Mouse (Mus musculus): Measurements from ENCODE around the gene Abat.
"Not testable (repeated sequence)": the region's sequence is repeated elsewhere in the genome, so short reads cannot be mapped to it uniquely, and the experiment has no call there.

DNA sequence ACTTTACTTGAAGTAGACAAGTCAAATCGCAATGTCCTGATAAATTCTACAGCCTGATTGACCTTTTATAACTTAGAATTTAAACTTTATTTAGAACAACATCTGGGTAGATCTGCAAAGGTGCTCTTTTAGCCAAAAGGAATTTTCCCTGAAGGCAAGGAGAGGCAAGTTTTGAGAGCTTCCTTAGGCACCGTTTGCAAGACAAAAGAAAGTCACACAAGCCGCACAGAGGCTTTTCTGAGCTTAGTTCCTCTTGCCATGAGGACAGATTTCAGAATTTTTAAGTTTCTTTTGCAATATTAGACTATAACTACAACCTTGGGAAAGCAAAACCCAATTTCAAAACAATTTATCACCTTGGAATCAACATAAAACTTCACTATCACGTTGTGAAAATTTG lies 47.9 kb downstream of the Abat start:
- TF ChIP-seq POLR2A (IDR thresholded peaks at IDR 0.05; ENCODE audit: low read depth, low read length); CTCF (IDR thresholded peaks at IDR 0.05; ENCODE audit: extremely low read depth, insufficient read depth, insufficient read length, insufficient replicate concordance): not testable (repeated sequence)

Data from spleen, adult 2 months (tissue).